Mouse (Mus musculus) thymus, adult 2 months (tissue): Measurements from ENCODE around the gene Rab8a.

ENCODE experiments used
- CTCF ChIP-seq: fragments of 200-500 bp; IDR thresholded peaks from 2 replicates; pipeline ENCODE4 v1.5.1; 2012; ENCODE audit warnings: mild to moderate bottlenecking, control low read depth, low read length, moderate library complexity, borderline replicate concordance; ENCODE audit not compliant: control insufficient read depth, poor library complexity, insufficient read depth; ENCODE audit errors: extremely low read depth
- POLR2A ChIP-seq: fragments of 200-500 bp; IDR thresholded peaks from 2 replicates; pipeline ENCODE4 v1.6.1; 2012; ENCODE audit warnings: mild to moderate bottlenecking, low read length, control low read depth, moderate library complexity; ENCODE audit not compliant: control insufficient read depth, poor library complexity, insufficient read depth; ENCODE audit errors: extremely low read depth

- TF ChIP-seq CTCF: peak; percentile 55; the same call in 1 of the 2 replicates
- no peak for TF ChIP-seq POLR2A
Observed at GRCm38 (mm10) chr8:72177346-72177925, 16.4 kb downstream of the Rab8a start.
